ENCODE assay signal across 8 mouse cellular contexts in genomic region chr2:181060127-181060526, GRCm38 (mm10). TPM values are rescaled to one million over a fixed set of nuclear protein-coding genes. Genes with fewer than 3 reads are reported as not detected.
A peak's percentile ranks its signal among the peaks of the same experiment; 100 is the strongest.
DNase-seq lines count a peak whose midpoint lies in the region; ATAC-seq and TF ChIP-seq lines count a peak whose summit lies in the region.

No protein-coding gene starts in this region.

- 9% methylated on average over 5 of the region's 5 CpGs for WGBS in liver, embryonic 14.5 days (ENCODE audit: insufficient replicate concordance)
- 20% methylated on average over 5 of the region's 5 CpGs for whole genome bisulfite sequencing in neural tube, embryonic 15.5 days

- no peak for TF ChIP-seq EP300 in liver, embryonic 14.5 days (IDR thresholded peaks at IDR 0.05; ENCODE audit: low read depth)

- no peaks in the 10 kb centered on the region for H3K36me3 ChIP-seq in liver, embryonic 14.5 days (replicated peaks; ENCODE audit: control insufficient read depth, insufficient read depth, low read depth)
- no peaks in the 10 kb centered on the region for H3K36me3 ChIP-seq in neural tube, embryonic 15.5 days

- TF ChIP-seq CTCF in liver, embryonic 14.5 days (IDR thresholded peaks at IDR 0.05; ENCODE audit: low read depth): peak; percentile 90

- no peak overlapping the region for H3K4me2 ChIP-seq in liver, embryonic 14.5 days (ENCODE audit: low read depth)
- no peak overlapping the region for H3K4me2 ChIP-seq in neural tube, embryonic 15.5 days

- no peak overlapping the region for H3K4me3 ChIP-seq in liver, embryonic 14.5 days (ENCODE audit: insufficient read depth in 1 of 2, low read depth in 2 of 2, low read length in 2 of 2)
- H3K4me3 ChIP-seq in neural tube, embryonic 15.5 days (replicated peaks): no peak overlapping the region

- H3K9me3 ChIP-seq in liver, embryonic 14.5 days (ENCODE audit: control insufficient read depth, low read length): no peaks in the 10 kb centered on the region
- H3K9me3 ChIP-seq in neural tube, embryonic 15.5 days (replicated peaks): no peaks in the 10 kb centered on the region

- H3K9ac ChIP-seq in liver, embryonic 14.5 days (replicated peaks): no peak overlapping the region
- no peak overlapping the region for H3K9ac ChIP-seq in neural tube, embryonic 15.5 days (replicated peaks)

- peak; percentile 15 to 48 for DNase-seq in CD8-positive naive resting alpha-beta T cell, adult 2 months (ENCODE audit: low read depth in 2 of 2, low spot score in 2 of 2)
- DNase-seq in adrenal gland, postnatal 14 days: peak; percentile 89
- peak; percentile 75 for DNase-seq in embryo, embryonic 9.5 days (ENCODE audit: extremely low spot score)
- peak; percentile 65 for DNase-seq in heart, adult 8-10 months (ENCODE audit: low spot score)
- peak; percentile 87 for DNase-seq in kidney, postnatal 10 days
- DNase-seq in liver, embryonic 14.5 days (ENCODE audit: low read depth in 3 of 3, low spot score in 3 of 3): peak in 2 of 3 experiments; percentile 19 to 43
- peak; percentile 60 for DNase-seq in thymus, postnatal 14 days

- ATAC-seq in liver, embryonic 14.5 days (ENCODE audit: insufficient read depth): no peak
- peak; percentile 82 for ATAC-seq in neural tube, embryonic 15.5 days (ENCODE audit: low FRiP score)

- no peaks in the 10 kb centered on the region for H3K4me1 ChIP-seq in liver, embryonic 14.5 days (replicated peaks; ENCODE audit: control insufficient read depth in 2 of 2, insufficient read depth in 2 of 2, low read length in 1 of 2)
- H3K4me1 ChIP-seq in neural tube, embryonic 15.5 days: peaks cover 16% of the 10 kb centered on the region

- no peak overlapping the region for H3K27ac ChIP-seq in liver, embryonic 14.5 days
- H3K27ac ChIP-seq in neural tube, embryonic 15.5 days (replicated peaks): no peak overlapping the region

- no peaks in the 10 kb centered on the region; the same call in 1 of the 2 replicates for H3K27me3 ChIP-seq in liver, embryonic 14.5 days (ENCODE audit: control insufficient read depth, insufficient read depth, low read length)
- H3K27me3 ChIP-seq in neural tube, embryonic 15.5 days (replicated peaks): no peaks in the 10 kb centered on the region

RNA-seq across cellular contexts. Expression of gene Chrna4, which starts 16.8 kb away (rescaled TPM):
- 5.6 and 9.6 TPM in 2 replicates for total RNA-seq in adrenal gland, postnatal 14 days (2021)
- not detected for total RNA-seq in heart, adult 8-10 months (2022)
- 0.71 and 0.98 TPM in 2 replicates for polyA plus RNA-seq in liver, embryonic 14.5 days (2012; rRNA removed)
- polyA plus RNA-seq in liver, embryonic 14.5 days (2014; fragmentation: Nextera tagmentation; extraction: Ambion mirVana): 0.50 and 1.1 TPM in 2 replicates
- 38.9 and 47.4 TPM in 2 replicates for polyA plus RNA-seq in neural tube, embryonic 15.5 days (2015; fragmentation: Nextera tagmentation; extraction: Ambion mirVana)

Comparison
In these comparisons a context has a peak if more than half of its experiments do, and no peak if none do; other contexts are left out.
1. DNase-seq: peak in every context shown above with its lines; median percentile 89 in adrenal gland, postnatal 14 days; 87 in kidney, postnatal 10 days; 75 in embryo, embryonic 9.5 days; 65 in heart, adult 8-10 months; 60 in thymus, postnatal 14 days; 32 in CD8-positive naive resting alpha-beta T cell, adult 2 months; 31 in liver, embryonic 14.5 days.